In the genomic region with DNA sequence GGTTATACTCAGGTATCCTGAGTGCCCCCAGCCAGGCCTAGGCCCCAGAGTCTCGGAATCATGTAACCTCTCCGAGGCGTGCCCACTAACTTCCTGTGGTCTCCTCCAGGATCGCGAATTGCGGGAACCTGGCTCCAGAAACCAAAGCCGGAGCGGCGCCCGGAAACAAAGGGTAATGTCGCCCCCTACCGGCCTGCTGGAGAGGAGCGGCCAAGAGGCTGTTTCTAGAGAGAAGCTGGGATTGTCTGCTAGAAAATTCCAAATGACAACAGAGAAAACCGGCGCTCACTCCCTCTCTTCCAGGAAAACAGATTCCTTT, we compare ENCODE assay signal across 8 mouse cellular contexts. TPM values are rescaled to one million over a fixed set of nuclear protein-coding genes. Genes with fewer than 3 reads are reported as not detected.
DNase-seq lines count a peak whose midpoint lies in the region; ATAC-seq and TF ChIP-seq lines count a peak whose summit lies in the region.

No protein-coding gene starts in this region.

- DNase-seq in 3134 (ENCODE audit: extremely low read depth, insufficient read length, low spot score), result peak; percentile 74
- peak; percentile 67 for DNase-seq in kidney, adult 2 months
- DNase-seq in limb, embryonic 14.5 days (ENCODE audit: low spot score), result peak; percentile 75

- under 1% methylated on average over 15 of the region's 15 CpGs for WGBS in kidney, adult 2 months
- WGBS in limb, embryonic 14.5 days, result 5% methylated on average over 15 of the region's 15 CpGs
- WGBS in midbrain, embryonic 16.5 days, result 0% methylated on average over 15 of the region's 15 CpGs
- 0% methylated on average over 15 of the region's 15 CpGs for WGBS in stomach, embryonic 15.5 days

- TF ChIP-seq CTCF in cortical plate, adult 2 months (IDR thresholded peaks at IDR 0.05; ENCODE audit: extremely low read depth, insufficient read depth, low read length), result peak; percentile 74
- TF ChIP-seq CTCF in kidney, adult 2 months (conservative IDR thresholded peaks at IDR 0.05; ENCODE audit: insufficient read depth, insufficient read length, low read depth, low read length), result peak; percentile 84

- H3K4me3 ChIP-seq in cortical plate, adult 2 months (ENCODE audit: insufficient read depth, low read length), result peak overlapping the region; percentile 22
- H3K4me3 ChIP-seq in kidney, adult 2 months (ENCODE audit: insufficient read depth, low read depth, low read length), result peak overlapping the region; percentile 64
- peak overlapping the region; percentile 53 for H3K4me3 ChIP-seq in limb, embryonic 14.5 days (replicated peaks; ENCODE audit: low read length)
- peak overlapping the region; percentile 52 for H3K4me3 ChIP-seq in midbrain, embryonic 16.5 days (ENCODE audit: low read depth, low read length)
- peak overlapping the region; percentile 54 for H3K4me3 ChIP-seq in stomach, embryonic 15.5 days (replicated peaks)

- H3K27ac ChIP-seq in cortical plate, adult 2 months (ENCODE audit: insufficient read depth, low read length), result no peak overlapping the region
- no peak overlapping the region for H3K27ac ChIP-seq in kidney, adult 2 months (ENCODE audit: insufficient read depth, low read depth, low read length)
- no peak overlapping the region for H3K27ac ChIP-seq in limb, embryonic 14.5 days (replicated peaks; ENCODE audit: low read depth, low read length)
- H3K27ac ChIP-seq in midbrain, embryonic 16.5 days (ENCODE audit: low read length), result no peak overlapping the region
- H3K27ac ChIP-seq in stomach, embryonic 15.5 days, result no peak overlapping the region

- no peak for TF ChIP-seq POLR2A in cortical plate, adult 2 months (IDR thresholded peaks at IDR 0.05; ENCODE audit: extremely low read depth, insufficient read depth, low read length)
- TF ChIP-seq POLR2A in kidney, adult 2 months (IDR thresholded peaks at IDR 0.05; ENCODE audit: low read depth, low read length), result no peak
- no peak for TF ChIP-seq POLR2A in limb, embryonic 14.5 days (IDR thresholded peaks at IDR 0.05; ENCODE audit: borderline replicate concordance, extremely low read depth, insufficient read depth, insufficient read length)

- ATAC-seq in activated CD4-positive, CD25-positive, alpha-beta regulatory T cell, adult 4 months, result peak; percentile 41
- peak; percentile 62 for ATAC-seq in granulocyte monocyte progenitor cell, adult 5-6 weeks (replicated peaks; ENCODE audit: poor library complexity, severe bottlenecking)
- ATAC-seq in limb, embryonic 14.5 days (ENCODE audit: low FRiP score, low read depth), result peak; percentile 53
- ATAC-seq in midbrain, embryonic 16.5 days, result peak; percentile 46; the same call in 1 of the 2 replicates
- peak; percentile 1; the same call in 1 of the 2 replicates for ATAC-seq in stomach, embryonic 15.5 days (ENCODE audit: insufficient read depth, low FRiP score, low read depth)

- 0 out of 2 replicates have a peak, but pooled peaks cover 1% of the 10 kb centered on the region for H3K27me3 ChIP-seq in kidney, adult 2 months (replicated peaks; ENCODE audit: control insufficient read depth, insufficient read depth, low read length)
- H3K27me3 ChIP-seq in limb, embryonic 14.5 days (ENCODE audit: control insufficient read depth, insufficient read depth, low read length), result peaks cover 45% of the 10 kb centered on the region
- peaks cover 40% of the 10 kb centered on the region for H3K27me3 ChIP-seq in midbrain, embryonic 16.5 days (ENCODE audit: control insufficient read depth, insufficient read depth, low read depth, low read length)
- peaks cover 48% of the 10 kb centered on the region for H3K27me3 ChIP-seq in stomach, embryonic 15.5 days (replicated peaks)

- H3K36me3 ChIP-seq in kidney, adult 2 months (ENCODE audit: control insufficient read depth, insufficient read depth, low read length), result no peaks in the 10 kb centered on the region
- no peaks in the 10 kb centered on the region for H3K36me3 ChIP-seq in limb, embryonic 14.5 days (ENCODE audit: control insufficient read depth, insufficient read depth, low read length)
- H3K36me3 ChIP-seq in midbrain, embryonic 16.5 days (ENCODE audit: control insufficient read depth, insufficient read depth, low read length), result no peaks in the 10 kb centered on the region
- no peaks in the 10 kb centered on the region for H3K36me3 ChIP-seq in stomach, embryonic 15.5 days

- no peaks in the 10 kb centered on the region for H3K9me3 ChIP-seq in limb, embryonic 14.5 days (ENCODE audit: control insufficient read depth, low read length)
- no peaks in the 10 kb centered on the region for H3K9me3 ChIP-seq in midbrain, embryonic 16.5 days (replicated peaks; ENCODE audit: control insufficient read depth, low read length, poor library complexity, severe bottlenecking)
- H3K9me3 ChIP-seq in stomach, embryonic 15.5 days, result no peaks in the 10 kb centered on the region

- H3K4me2 ChIP-seq in limb, embryonic 14.5 days (replicated peaks; ENCODE audit: low read depth, low read length, severe bottlenecking), result peak overlapping the region; percentile 95
- H3K4me2 ChIP-seq in midbrain, embryonic 16.5 days (ENCODE audit: low read length), result peak overlapping the region; percentile 92
- peak overlapping the region; percentile 97 for H3K4me2 ChIP-seq in stomach, embryonic 15.5 days

- H3K9ac ChIP-seq in limb, embryonic 14.5 days (ENCODE audit: low read depth, low read length, severe bottlenecking), result peak overlapping the region; percentile 65
- peak overlapping the region; percentile 63 for H3K9ac ChIP-seq in midbrain, embryonic 16.5 days (ENCODE audit: low read depth, low read length)
- H3K9ac ChIP-seq in stomach, embryonic 15.5 days, result peak overlapping the region; percentile 44

- no peaks in the 10 kb centered on the region for H3K4me1 ChIP-seq in cortical plate, adult 2 months (ENCODE audit: control insufficient read depth, insufficient read depth, low read length)
- no peaks in the 10 kb centered on the region for H3K4me1 ChIP-seq in kidney, adult 2 months (ENCODE audit: control insufficient read depth, insufficient read depth, low read length)
- H3K4me1 ChIP-seq in limb, embryonic 14.5 days (ENCODE audit: control insufficient read depth, insufficient read depth, low read length), result 0 out of 2 replicates have a peak, but pooled peaks cover 3% of the 10 kb centered on the region
- H3K4me1 ChIP-seq in midbrain, embryonic 16.5 days (ENCODE audit: control insufficient read depth, insufficient read depth, low read length), result peaks cover 12% of the 10 kb centered on the region
- peaks cover 16% of the 10 kb centered on the region for H3K4me1 ChIP-seq in stomach, embryonic 15.5 days

RNA-seq across cellular contexts. Expression of a gene that starts 3.4 kb away (rescaled TPM):
- not detected for polyA plus RNA-seq in activated CD4-positive, CD25-positive, alpha-beta regulatory T cell, adult 4 months (2017; shearing (Covaris generic))
- polyA plus RNA-seq in cortical plate, adult 2 months (2012; rRNA removed), result not detected in 2 replicates
- not detected in 2 replicates for total RNA-seq in granulocyte monocyte progenitor cell, adult 5-6 weeks (2014; fragmentation: Nextera tagmentation)
- not detected in 2 replicates for total RNA-seq in granulocyte monocyte progenitor cell, adult 5-6 weeks (2017)
- polyA plus RNA-seq in kidney, adult 2 months (2012; rRNA removed), result not detected in 2 replicates
- 12.4 and 13.2 TPM in 2 replicates for polyA plus RNA-seq in limb, embryonic 14.5 days (2012; rRNA removed)
- polyA plus RNA-seq in limb, embryonic 14.5 days (2014; fragmentation: Nextera tagmentation; extraction: Ambion mirVana), result 3.6 and 6.2 TPM in 2 replicates
- polyA plus RNA-seq in midbrain, embryonic 16.5 days (2015; fragmentation: Nextera tagmentation; extraction: Ambion mirVana), result not detected in 2 replicates
- 0.10 and 0.31 TPM in 2 replicates for polyA plus RNA-seq in stomach, embryonic 15.5 days (2015; fragmentation: Nextera tagmentation; extraction: Ambion mirVana)

RNA-seq across cellular contexts. Expression of a gene that starts 3.9 kb away (rescaled TPM):
- polyA plus RNA-seq in activated CD4-positive, CD25-positive, alpha-beta regulatory T cell, adult 4 months (2017; shearing (Covaris generic)), result not detected
- polyA plus RNA-seq in cortical plate, adult 2 months (2012; rRNA removed), result 0.13 and 0.40 TPM in 2 replicates
- not detected in 2 replicates for total RNA-seq in granulocyte monocyte progenitor cell, adult 5-6 weeks (2014; fragmentation: Nextera tagmentation)
- total RNA-seq in granulocyte monocyte progenitor cell, adult 5-6 weeks (2017), result not detected in 2 replicates
- polyA plus RNA-seq in kidney, adult 2 months (2012; rRNA removed), result not detected in 2 replicates
- polyA plus RNA-seq in limb, embryonic 14.5 days (2012; rRNA removed), result 0.17 and 0.18 TPM in 2 replicates
- polyA plus RNA-seq in limb, embryonic 14.5 days (2014; fragmentation: Nextera tagmentation; extraction: Ambion mirVana), result 0.22 TPM in 1 of 2 replicates, not detected in the other
- polyA plus RNA-seq in midbrain, embryonic 16.5 days (2015; fragmentation: Nextera tagmentation; extraction: Ambion mirVana), result 0.34 TPM in 1 of 2 replicates, not detected in the other
- 0.08 TPM in 1 of 2 replicates, not detected in the other for polyA plus RNA-seq in stomach, embryonic 15.5 days (2015; fragmentation: Nextera tagmentation; extraction: Ambion mirVana)

RNA-seq across cellular contexts. Expression of a gene that starts 17.5 kb away (rescaled TPM):
- polyA plus RNA-seq in activated CD4-positive, CD25-positive, alpha-beta regulatory T cell, adult 4 months (2017; shearing (Covaris generic)), result not detected
- polyA plus RNA-seq in cortical plate, adult 2 months (2012; rRNA removed), result not detected in 2 replicates
- total RNA-seq in granulocyte monocyte progenitor cell, adult 5-6 weeks (2014; fragmentation: Nextera tagmentation), result not detected in 2 replicates
- total RNA-seq in granulocyte monocyte progenitor cell, adult 5-6 weeks (2017), result 0.05 TPM in 1 of 2 replicates, not detected in the other
- polyA plus RNA-seq in kidney, adult 2 months (2012; rRNA removed), result not detected in 2 replicates
- polyA plus RNA-seq in limb, embryonic 14.5 days (2012; rRNA removed), result 44.7 and 50.8 TPM in 2 replicates
- 18.2 and 29.3 TPM in 2 replicates for polyA plus RNA-seq in limb, embryonic 14.5 days (2014; fragmentation: Nextera tagmentation; extraction: Ambion mirVana)
- polyA plus RNA-seq in midbrain, embryonic 16.5 days (2015; fragmentation: Nextera tagmentation; extraction: Ambion mirVana), result not detected in 2 replicates
- 0.14 and 0.86 TPM in 2 replicates for polyA plus RNA-seq in stomach, embryonic 15.5 days (2015; fragmentation: Nextera tagmentation; extraction: Ambion mirVana)

RNA-seq across cellular contexts. Expression of a gene that starts 26.7 kb away (rescaled TPM):
- polyA plus RNA-seq in activated CD4-positive, CD25-positive, alpha-beta regulatory T cell, adult 4 months (2017; shearing (Covaris generic)), result 100 to 1,000 TPM; 128 to 155 TPM
- polyA plus RNA-seq in cortical plate, adult 2 months (2012; rRNA removed), result 53.7 and 55.6 TPM in 2 replicates
- total RNA-seq in granulocyte monocyte progenitor cell, adult 5-6 weeks (2014; fragmentation: Nextera tagmentation), result 82.9 and 93.1 TPM in 2 replicates
- total RNA-seq in granulocyte monocyte progenitor cell, adult 5-6 weeks (2017), result 137 and 140 TPM in 2 replicates
- 33.0 and 42.7 TPM in 2 replicates for polyA plus RNA-seq in kidney, adult 2 months (2012; rRNA removed)
- polyA plus RNA-seq in limb, embryonic 14.5 days (2012; rRNA removed), result 84.7 and 118 TPM in 2 replicates
- 139 and 144 TPM in 2 replicates for polyA plus RNA-seq in limb, embryonic 14.5 days (2014; fragmentation: Nextera tagmentation; extraction: Ambion mirVana)
- polyA plus RNA-seq in midbrain, embryonic 16.5 days (2015; fragmentation: Nextera tagmentation; extraction: Ambion mirVana), result 86.6 and 92.5 TPM in 2 replicates
- 149 and 156 TPM in 2 replicates for polyA plus RNA-seq in stomach, embryonic 15.5 days (2015; fragmentation: Nextera tagmentation; extraction: Ambion mirVana)

RNA-seq across cellular contexts. Expression of a gene that starts 30.7 kb away (rescaled TPM):
- under 1 TPM in 1 of 2 experiments, not detected in 1; 0.36 TPM for polyA plus RNA-seq in activated CD4-positive, CD25-positive, alpha-beta regulatory T cell, adult 4 months (2017; shearing (Covaris generic))
- 2.3 and 3.9 TPM in 2 replicates for polyA plus RNA-seq in cortical plate, adult 2 months (2012; rRNA removed)
- not detected in 2 replicates for total RNA-seq in granulocyte monocyte progenitor cell, adult 5-6 weeks (2014; fragmentation: Nextera tagmentation)
- not detected in 2 replicates for total RNA-seq in granulocyte monocyte progenitor cell, adult 5-6 weeks (2017)
- polyA plus RNA-seq in kidney, adult 2 months (2012; rRNA removed), result 0.07 and 0.39 TPM in 2 replicates
- polyA plus RNA-seq in limb, embryonic 14.5 days (2012; rRNA removed), result 1.4 and 2.0 TPM in 2 replicates
- 0.61 and 1.0 TPM in 2 replicates for polyA plus RNA-seq in limb, embryonic 14.5 days (2014; fragmentation: Nextera tagmentation; extraction: Ambion mirVana)
- 14.4 and 25.7 TPM in 2 replicates for polyA plus RNA-seq in midbrain, embryonic 16.5 days (2015; fragmentation: Nextera tagmentation; extraction: Ambion mirVana)
- 6.3 and 8.7 TPM in 2 replicates for polyA plus RNA-seq in stomach, embryonic 15.5 days (2015; fragmentation: Nextera tagmentation; extraction: Ambion mirVana)

Comparison
In these comparisons a context has a peak if more than half of its experiments do, and no peak if none do; other contexts are left out.
1. ATAC-seq: peak in every context shown above with its lines; median percentile 62 in granulocyte monocyte progenitor cell, adult 5-6 weeks; 53 in limb, embryonic 14.5 days; 46 in midbrain, embryonic 16.5 days; 41 in activated CD4-positive, CD25-positive, alpha-beta regulatory T cell, adult 4 months; 1 in stomach, embryonic 15.5 days.
2. RNA of a gene that starts 17.5 kb away (polyA plus RNA-seq): 18.2 to 50.8 TPM in limb, embryonic 14.5 days; not detected in midbrain, embryonic 16.5 days, 0.14 to 0.86 TPM in stomach, embryonic 15.5 days, not detected in activated CD4-positive, CD25-positive, alpha-beta regulatory T cell, adult 4 months, not detected in cortical plate, adult 2 months and not detected in kidney, adult 2 months; every median in the first group is over 10 times any median in the second.
3. Peak in every context shown above with its lines, with median percentiles within 50 percentile points of each other: DNase-seq, H3K4me3 ChIP-seq, H3K4me2 ChIP-seq and H3K9ac ChIP-seq.